Mouse (Mus musculus) stomach, embryonic 14.5 days (tissue): Measurements from ENCODE around the gene Wfdc21. TPM values are rescaled to one million over a fixed set of nuclear protein-coding genes. Genes with fewer than 3 reads are reported as not detected.

Source experiments
- ATAC-seq: fragments of 200-750 bp; cut with Nextera tagmentation; 2 replicates; pipeline ENCODE4 v1.8.0; 2017; ENCODE audit warnings: low read depth, moderate TSS enrichment; ENCODE audit not compliant: insufficient number of reproducible peaks, insufficient read depth, low FRiP score
- H3K27ac ChIP-seq: fragments of 300-500 bp; sonication (generic); 2 replicates; pipeline ENCODE4 v1.5.1; 2014; ENCODE audit warnings: mild to moderate bottlenecking, low read length, moderate library complexity, mixed read lengths
- H3K27me3 ChIP-seq: fragments of 300-500 bp; sonication (generic); 2 replicates; pipeline ENCODE4 v1.6.1; 2014; ENCODE audit warnings: low read length, control low read depth, mixed read lengths; ENCODE audit not compliant: control insufficient read depth, insufficient read depth
- H3K36me3 ChIP-seq: fragments of 300-500 bp; sonication (generic); 2 replicates; pipeline ENCODE4 v1.6.1; 2014; ENCODE audit warnings: mild to moderate bottlenecking, control low read depth, low read length, moderate library complexity, mixed read lengths; ENCODE audit not compliant: control insufficient read depth, insufficient read depth
- H3K4me1 ChIP-seq: fragments of 300-500 bp; sonication (generic); 2 replicates; pipeline ENCODE4 v1.6.1; 2014; ENCODE audit warnings: low read length, control low read depth, mixed read lengths; ENCODE audit not compliant: control insufficient read depth, insufficient read depth
- H3K4me2 ChIP-seq: fragments of 300-500 bp; sonication (generic); replicated peaks from 2 replicates; pipeline ENCODE4 v1.6.1; 2014; ENCODE audit warnings: low read depth, low read length, control low read depth
- H3K4me3 ChIP-seq: fragments of 300-500 bp; sonication (generic); 2 replicates; pipeline ENCODE4 v1.5.1; 2014; ENCODE audit warnings: low read depth, low read length, control low read depth
- H3K9ac ChIP-seq: fragments of 300-500 bp; sonication (generic); replicated peaks from 2 replicates; pipeline ENCODE4 v1.6.1; 2014; ENCODE audit warnings: low read depth, mild to moderate bottlenecking, control low read depth, low read length, moderate library complexity, mixed read lengths
- H3K9me3 ChIP-seq: fragments of 300-500 bp; sonication (generic); 2 replicates; pipeline ENCODE4 v1.6.1; 2016; ENCODE audit warnings: low read depth, low read length, control low read depth; ENCODE audit not compliant: control insufficient read depth
- WGBS: fragments of 180-500 bp; shearing (Covaris S2); extraction: QIAGEN DNeasy Blood & Tissue Kit; methylation state at CpG from one replicate; pipeline ENCODE4 v1.1.7; 2014; 5-methylcytosine and 5-hydroxymethylcytosine counted together
- polyA plus RNA-seq: library from polyadenylated mRNA; unstranded; fragments of >200 nt; fragmentation: Nextera tagmentation; extraction: Ambion mirVana; gene quantifications from 2 replicates; pipeline ENCODE4 v1.2.1, GENCODE M21; 2014

Gene Wfdc21
- polyA plus RNA-seq, 1 experiment from 2014 or later, result not detected

- H3K36me3 ChIP-seq, result peaks cover 70% of the 10 kb centered on the region
- WGBS, result 92% methylated on average over 4 of the region's 4 CpGs
- no peak for ATAC-seq
Observed at GRCm38 (mm10) chr11:83768976-83769375, 22.2 kb downstream of the Wfdc21 start.

GRCm38 (mm10) chr11:83771014-83771413 is 24.3 kb downstream of the Wfdc21 start:
- Histone ChIP-seq H3K4me2 (no peak overlapping the region), H3K4me3 (no peak overlapping the region), H3K4me1 (no peaks in the 10 kb centered on the region), H3K9me3 (no peaks in the 10 kb centered on the region), H3K36me3 (peaks cover 72% of the 10 kb centered on the region), H3K27ac (no peak overlapping the region), H3K9ac (no peak overlapping the region), H3K27me3 (no peaks in the 10 kb centered on the region)
- WGBS, result 92% methylated on average over 7 of the region's 7 CpGs
- no peak for ATAC-seq

More at GRCm38 (mm10) chr11:83768976-83769375, 22.2 kb downstream of the Wfdc21 start:
- no peak overlapping the region for H3K4me2 ChIP-seq
- no peak overlapping the region for H3K4me3 ChIP-seq
- H3K9me3 ChIP-seq, result no peaks in the 10 kb centered on the region
- no peaks in the 10 kb centered on the region for H3K4me1 ChIP-seq
- no peak overlapping the region for H3K9ac ChIP-seq
- H3K27me3 ChIP-seq, result no peaks in the 10 kb centered on the region
- H3K27ac ChIP-seq, result no peak overlapping the region

- H3K27me3 ChIP-seq, result no peaks in the 10 kb centered on the region
- H3K9ac ChIP-seq, result no peak overlapping the region
- no peak overlapping the region for H3K27ac ChIP-seq
- no peak for ATAC-seq
- no peak overlapping the region for H3K4me3 ChIP-seq
- no peaks in the 10 kb centered on the region for H3K9me3 ChIP-seq
- no peak overlapping the region for H3K4me2 ChIP-seq
- peaks cover 75% of the 10 kb centered on the region for H3K36me3 ChIP-seq
- H3K4me1 ChIP-seq, result no peaks in the 10 kb centered on the region
- WGBS, result 97% methylated on average over 6 of the region's 6 CpGs
Observed at GRCm38 (mm10) chr11:83772341-83772740, 25.6 kb downstream of the Wfdc21 start.

GRCm38 (mm10) chr11:83773691-83774090 is 27.0 kb downstream of the Wfdc21 start:
- Histone ChIP-seq H3K4me2 (no peak overlapping the region), H3K9me3 (no peaks in the 10 kb centered on the region), H3K27me3 (no peaks in the 10 kb centered on the region), H3K36me3 (peaks cover 68% of the 10 kb centered on the region), H3K4me3 (no peak overlapping the region), H3K9ac (no peak overlapping the region), H3K4me1 (no peaks in the 10 kb centered on the region), H3K27ac (no peak overlapping the region)
- no peak for ATAC-seq
- WGBS, result 95% methylated on average over 16 of the region's 16 CpGs

GRCm38 (mm10) chr11:83774324-83774723 is 27.6 kb downstream of the Wfdc21 start:
- WGBS, result 93% methylated on average over 11 of the region's 11 CpGs
- no peaks in the 10 kb centered on the region for H3K9me3 ChIP-seq
- no peaks in the 10 kb centered on the region for H3K27me3 ChIP-seq
- no peak overlapping the region for H3K9ac ChIP-seq
- peaks cover 72% of the 10 kb centered on the region for H3K36me3 ChIP-seq
- no peak overlapping the region for H3K4me3 ChIP-seq
- ATAC-seq, result no peak
- no peak overlapping the region for H3K4me2 ChIP-seq
- H3K4me1 ChIP-seq, result no peaks in the 10 kb centered on the region
- H3K27ac ChIP-seq, result no peak overlapping the region

- H3K36me3 ChIP-seq, result peaks cover 89% of the 10 kb centered on the region
- H3K9me3 ChIP-seq, result no peaks in the 10 kb centered on the region
- H3K9ac ChIP-seq, result no peak overlapping the region
- no peaks in the 10 kb centered on the region for H3K4me1 ChIP-seq
- WGBS, result 93% methylated on average over 8 of the region's 8 CpGs
- no peak for ATAC-seq
- no peaks in the 10 kb centered on the region for H3K27me3 ChIP-seq
- H3K27ac ChIP-seq, result no peak overlapping the region
- no peak overlapping the region for H3K4me2 ChIP-seq
- no peak overlapping the region for H3K4me3 ChIP-seq
Observed at GRCm38 (mm10) chr11:83776798-83777197, 30.1 kb downstream of the Wfdc21 start.

GRCm38 (mm10) chr11:83783931-83784600 is 37.3 kb downstream of the Wfdc21 start:
- no peak overlapping the region for H3K27ac ChIP-seq
- H3K27me3 ChIP-seq, result no peaks in the 10 kb centered on the region
- WGBS, result 77% methylated on average over 14 of the region's 14 CpGs
- H3K36me3 ChIP-seq, result peaks cover 33% of the 10 kb centered on the region
- H3K4me2 ChIP-seq, result no peak overlapping the region
- 0 out of 2 replicates have a peak, but pooled peaks cover 3% of the 10 kb centered on the region for H3K4me1 ChIP-seq
- no peaks in the 10 kb centered on the region for H3K9me3 ChIP-seq
- ATAC-seq, result no peak
- no peak overlapping the region for H3K9ac ChIP-seq
- H3K4me3 ChIP-seq, result no peak overlapping the region

- no peak overlapping the region for H3K4me3 ChIP-seq
- 95% methylated on average over 2 of the region's 2 CpGs for WGBS
Observed at GRCm38 (mm10) chr11:83784661-83785060, 37.9 kb downstream of the Wfdc21 start.

GRCm38 (mm10) chr11:83785366-83785765 is 38.6 kb downstream of the Wfdc21 start:
- Histone ChIP-seq H3K36me3 (peaks cover 20% of the 10 kb centered on the region), H3K27me3 (no peaks in the 10 kb centered on the region), H3K27ac (no peak overlapping the region), H3K4me2 (no peak overlapping the region), H3K9me3 (no peaks in the 10 kb centered on the region), H3K4me1 (0 out of 2 replicates have a peak, but pooled peaks cover 3% of the 10 kb centered on the region), H3K4me3 (no peak overlapping the region), H3K9ac (no peak overlapping the region)
- WGBS, result 5% methylated on average over 2 of the region's 2 CpGs
- ATAC-seq, result no peak

More at GRCm38 (mm10) chr11:83784661-83785060, 37.9 kb downstream of the Wfdc21 start:
- Histone ChIP-seq H3K4me1 (0 out of 2 replicates have a peak, but pooled peaks cover 3% of the 10 kb centered on the region), H3K36me3 (peaks cover 27% of the 10 kb centered on the region), H3K27ac (no peak overlapping the region), H3K9me3 (no peaks in the 10 kb centered on the region), H3K4me2 (no peak overlapping the region), H3K9ac (no peak overlapping the region), H3K27me3 (no peaks in the 10 kb centered on the region)
- no peak for ATAC-seq
